Mouse (Mus musculus) MEL (cell line): ENCODE measurements around the gene Gm27029. TPM values are rescaled to one million over a fixed set of nuclear protein-coding genes. Genes with fewer than 3 reads are reported as not detected.
A peak's percentile ranks its signal among the peaks of the same experiment; 100 is the strongest.

Source experiments
- DNase-seq: peaks from one replicate; pipeline ENCODE4 v3.0.0; 2011; ENCODE audit warnings: low read depth, low spot score
- H3K27ac ChIP-seq: 2 replicates; pipeline ENCODE4 v1.5.1; 2012; ENCODE audit warnings: low read depth, mild to moderate bottlenecking, control low read depth, low read length, moderate library complexity; ENCODE audit not compliant: control insufficient read depth
- H3K27me3 ChIP-seq, 2 experiments: fragments of 150-350 bp in 1 of 2; sonication (generic) in 1 of 2; 2 replicates each; pipeline ENCODE4 v1.6.1; 2012; ENCODE audit warnings: low read length in 2 of 2, mild to moderate bottlenecking in 2 of 2, improper control_type of control experiment in 1 of 2, moderate library complexity in 1 of 2; ENCODE audit not compliant: insufficient read depth in 2 of 2, control insufficient read depth in 1 of 2
- H3K36me3 ChIP-seq, 2 experiments: 2 replicates each; pipeline ENCODE4 v1.6.1; 2012 to 2014; ENCODE audit warnings: low read length in 2 of 2, improper control_type of control experiment in 1 of 2, inconsistent platforms in 1 of 2, mild to moderate bottlenecking in 1 of 2; ENCODE audit not compliant: insufficient read depth in 2 of 2, control insufficient read depth in 1 of 2
- H3K4me1 ChIP-seq, 2 experiments: fragments of 150-350 bp in 1 of 2; sonication (generic) in 1 of 2; 2 replicates each; pipeline ENCODE4 v1.6.1; 2012; ENCODE audit warnings: low read length in 2 of 2, improper control_type of control experiment in 1 of 2, mild to moderate bottlenecking in 1 of 2; ENCODE audit not compliant: insufficient read depth in 2 of 2, control insufficient read depth in 1 of 2
- H3K4me3 ChIP-seq, 2 experiments: fragments of 150-350 bp in 1 of 2; sonication (generic) in 1 of 2; 2 replicates each; pipeline ENCODE4 v1.5.1; 2012; ENCODE audit warnings: low read depth in 2 of 2, low read length in 2 of 2, mild to moderate bottlenecking in 2 of 2, moderate library complexity in 2 of 2, control low read depth in 1 of 2, improper control_type of control experiment in 1 of 2; ENCODE audit not compliant: control insufficient read depth in 1 of 2, insufficient read depth in 1 of 2
- H3K79me2 ChIP-seq: 2 replicates; pipeline ENCODE4 v1.6.1; 2012; ENCODE audit warnings: mild to moderate bottlenecking, low read length, moderate library complexity; ENCODE audit not compliant: control insufficient read depth, poor library complexity, insufficient read depth
- H3K9ac ChIP-seq: 2 replicates; pipeline ENCODE4 v1.6.1; 2012; ENCODE audit warnings: low read depth, mild to moderate bottlenecking, control low read depth, low read length, moderate library complexity; ENCODE audit not compliant: control insufficient read depth, poor library complexity, severe bottlenecking
- H3K9me3 ChIP-seq: fragments of 150-350 bp; sonication (generic); replicated peaks from 2 replicates; pipeline ENCODE4 v1.6.1; 2012; ENCODE audit warnings: mild to moderate bottlenecking, low read length, improper control_type of control experiment, moderate library complexity; ENCODE audit not compliant: insufficient read depth
- CHD2 ChIP-seq: IDR thresholded peaks from 2 replicates; pipeline ENCODE4 v1.6.1; 2011; ENCODE audit warnings: low read length, improper control_type of control experiment
- EP300 ChIP-seq, 2 experiments: IDR thresholded peaks; 2 replicates each; pipeline ENCODE4 v1.6.1; 2011; ENCODE audit warnings: improper control_type of control experiment in 2 of 2, low read length in 2 of 2, low read depth in 1 of 2, mild to moderate bottlenecking in 1 of 2
- ETS1 ChIP-seq: IDR thresholded peaks from 2 replicates; pipeline ENCODE4 v1.6.1; 2012; ENCODE audit warnings: low read depth, mild to moderate bottlenecking, inconsistent platforms, low read length, improper control_type of control experiment, moderate library complexity
- GABPA ChIP-seq: IDR thresholded peaks from 2 replicates; pipeline ENCODE4 v1.6.1; 2012; ENCODE audit warnings: low read depth, mild to moderate bottlenecking, inconsistent platforms, low read length, improper control_type of control experiment, moderate library complexity
- GATA1 ChIP-seq: IDR thresholded peaks from 2 replicates; pipeline ENCODE4 v1.6.1; 2011; ENCODE audit warnings: low read depth, low read length, improper control_type of control experiment
- HCFC1 ChIP-seq: IDR thresholded peaks from 2 replicates; pipeline ENCODE4 v1.6.1; 2012; ENCODE audit warnings: low read depth, mild to moderate bottlenecking, inconsistent platforms, low read length, improper control_type of control experiment, moderate library complexity
- MAZ ChIP-seq: IDR thresholded peaks from 2 replicates; pipeline ENCODE4 v1.6.1; 2012; ENCODE audit warnings: low read depth, mild to moderate bottlenecking, inconsistent platforms, low read length, improper control_type of control experiment
- MYB ChIP-seq: IDR thresholded peaks from 2 replicates; pipeline ENCODE4 v1.6.1; 2011; ENCODE audit warnings: mild to moderate bottlenecking, low read depth, low read length, improper control_type of control experiment
- NRF1 ChIP-seq: IDR thresholded peaks from 2 replicates; pipeline ENCODE4 v1.6.1; 2014; ENCODE audit warnings: low read depth, mild to moderate bottlenecking, inconsistent platforms, low read length, improper control_type of control experiment, moderate library complexity; ENCODE audit not compliant: poor library complexity, insufficient read depth, severe bottlenecking
- POLR2A ChIP-seq, 2 experiments: IDR thresholded peaks; 2 replicates each; pipeline ENCODE4 v1.6.1; 2011 to 2012; ENCODE audit warnings: low read length in 2 of 2, mild to moderate bottlenecking in 2 of 2, control low read depth in 1 of 2, improper control_type of control experiment in 1 of 2, low read depth in 1 of 2, moderate library complexity in 1 of 2; ENCODE audit not compliant: control insufficient read depth in 1 of 2, insufficient read depth in 1 of 2, poor library complexity in 1 of 2
- POLR2AphosphoS2 ChIP-seq: IDR thresholded peaks from 2 replicates; pipeline ENCODE4 v1.6.1; 2011; ENCODE audit warnings: low read length, improper control_type of control experiment
- RCOR1 ChIP-seq: IDR thresholded peaks from 2 replicates; pipeline ENCODE4 v1.6.1; 2012; ENCODE audit warnings: low read depth, mild to moderate bottlenecking, inconsistent platforms, low read length, improper control_type of control experiment
- SIN3A ChIP-seq: IDR thresholded peaks from 2 replicates; pipeline ENCODE4 v1.6.1; 2012; ENCODE audit warnings: low read length, improper control_type of control experiment, inconsistent platforms
- TCF12 ChIP-seq: IDR thresholded peaks from 2 replicates; pipeline ENCODE4 v1.6.1; 2014; ENCODE audit warnings: low read depth, mild to moderate bottlenecking, inconsistent platforms, low read length, improper control_type of control experiment, moderate library complexity
- USF1 ChIP-seq: IDR thresholded peaks from 2 replicates; pipeline ENCODE4 v1.6.1; 2014; ENCODE audit warnings: low read depth, mild to moderate bottlenecking, inconsistent platforms, low read length, improper control_type of control experiment, moderate library complexity
- USF2 ChIP-seq, 2 experiments: IDR thresholded peaks; 2 replicates each; pipeline ENCODE4 v1.6.1; 2011 to 2012; ENCODE audit warnings: improper control_type of control experiment in 2 of 2, low read length in 2 of 2, borderline replicate concordance in 1 of 2, inconsistent platforms in 1 of 2, low read depth in 1 of 2, mild to moderate bottlenecking in 1 of 2; ENCODE audit not compliant: insufficient read depth in 1 of 2
- ZNF384 ChIP-seq: IDR thresholded peaks from 2 replicates; pipeline ENCODE4 v1.6.1; 2012; ENCODE audit warnings: low read depth, mild to moderate bottlenecking, inconsistent platforms, low read length, improper control_type of control experiment
- polyA plus RNA-seq, 2 experiments: library from polyadenylated mRNA; stranded (reverse) in 1 of 2; unstranded in 1 of 2; fragments of >175 nt in 1 of 2; fragments of >200 nt in 1 of 2; gene quantifications; 2 replicates each; pipeline versions ENCODE4 v1.2.1 to v1.2.4; 2012; ENCODE audit warnings: low replicate concordance in 2 of 2, low read depth in 1 of 2; ENCODE audit not compliant: insufficient read length in 2 of 2, insufficient read depth in 1 of 2, missing spikeins in 1 of 2
- total RNA-seq: library from RNA; depleted of rRNA; stranded (reverse); fragments of 300-350 nt; gene quantifications from 2 replicates; pipeline ENCODE4 v1.2.3, GENCODE M21; 2012

The Gm27029 gene
- total and polyA plus RNA-seq, 3 experiments = 4.2 to 6.8 TPM; not detected in 1

DNA sequence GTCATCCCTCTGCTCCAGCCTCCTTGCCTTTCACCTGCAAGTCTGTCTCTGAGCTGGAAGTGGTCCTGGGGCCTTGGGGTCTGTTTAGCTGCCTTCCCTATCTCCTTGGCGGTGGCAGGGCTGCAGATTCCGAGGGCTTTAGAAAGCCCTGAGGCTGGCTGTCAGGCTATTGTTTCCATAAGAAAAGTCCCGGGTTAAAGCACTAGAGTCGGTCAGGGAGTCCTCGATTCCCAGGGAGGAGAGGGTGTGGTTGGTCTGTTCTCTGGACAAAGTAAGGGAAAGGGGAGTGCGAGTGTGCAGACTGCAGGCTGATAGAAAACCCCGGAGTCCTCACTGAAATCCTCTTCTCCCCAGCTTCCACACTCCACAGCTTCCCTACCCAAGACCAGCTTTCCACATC lies 45.6 kb upstream of the Gm27029 start:
- no peak overlapping the region for H3K27ac ChIP-seq
- no peak overlapping the region for H3K4me3 ChIP-seq
- no peaks in the 10 kb centered on the region for H3K9me3 ChIP-seq
- TF ChIP-seq EP300 (IDR thresholded peaks at IDR 0.05; ENCODE audit: low read depth in 1 of 2, low read length in 2 of 2) (no peak), MYB (no peak), GABPA (no peak), USF2 (IDR thresholded peaks at IDR 0.05; ENCODE audit: borderline replicate concordance in 1 of 2, insufficient read depth in 1 of 2, low read depth in 1 of 2, low read length in 2 of 2) (no peak), TCF12 (no peak), NRF1 (no peak), CHD2 (no peak), GATA1 (no peak), HCFC1 (no peak), MAZ (no peak), ETS1 (no peak), ZNF384 (no peak), USF1 (no peak), RCOR1 (no peak), POLR2A (IDR thresholded peaks at IDR 0.05; ENCODE audit: control insufficient read depth in 1 of 2, insufficient read depth in 1 of 2, low read depth in 1 of 2, low read length in 2 of 2, poor library complexity in 1 of 2) (no peak), POLR2AphosphoS2 (no peak), SIN3A (no peak)
- H3K4me1 ChIP-seq = peaks cover 0 to 8% of the 10 kb centered on the region in 2 experiments; a peak in 3 of 4 replicates
- H3K27me3 ChIP-seq = no peaks in the 10 kb centered on the region
- no peak overlapping the region for H3K9ac ChIP-seq
- DNase-seq = no peak
- H3K79me2 ChIP-seq = peaks cover 6% of the 10 kb centered on the region; the same call in 1 of the 2 replicates
- H3K36me3 ChIP-seq = peaks cover 0 to 6% of the 10 kb centered on the region in 2 experiments; a peak in 2 of 4 replicates

GRCm38 (mm10) chr11:101469155-101469554 lies 44.6 kb upstream of the Gm27029 start:
- no peaks in the 10 kb centered on the region for H3K9me3 ChIP-seq
- peaks cover 6% of the 10 kb centered on the region; the same call in 1 of the 2 replicates for H3K79me2 ChIP-seq
- no peak overlapping the region for H3K27ac ChIP-seq
- no peak for DNase-seq
- no peaks in the 10 kb centered on the region for H3K27me3 ChIP-seq
- H3K9ac ChIP-seq = no peak overlapping the region
- H3K4me1 ChIP-seq = peaks cover under 1 to 16% of the 10 kb centered on the region in 2 experiments; a peak in 3 of 4 replicates
- TF ChIP-seq ZNF384 = peak; percentile 46; the same call in 1 of the 2 replicates
- no peak for TF ChIP-seq GATA1
- TF ChIP-seq EP300 (IDR thresholded peaks at IDR 0.05; ENCODE audit: low read depth in 1 of 2, low read length in 2 of 2) = no peak
- no peak overlapping the region for H3K4me3 ChIP-seq
- H3K36me3 ChIP-seq = peaks cover 0 to 10% of the 10 kb centered on the region in 2 experiments; a peak in 2 of 4 replicates
